ENCODE assay signal across 14 mouse cellular contexts in the genomic region with DNA sequence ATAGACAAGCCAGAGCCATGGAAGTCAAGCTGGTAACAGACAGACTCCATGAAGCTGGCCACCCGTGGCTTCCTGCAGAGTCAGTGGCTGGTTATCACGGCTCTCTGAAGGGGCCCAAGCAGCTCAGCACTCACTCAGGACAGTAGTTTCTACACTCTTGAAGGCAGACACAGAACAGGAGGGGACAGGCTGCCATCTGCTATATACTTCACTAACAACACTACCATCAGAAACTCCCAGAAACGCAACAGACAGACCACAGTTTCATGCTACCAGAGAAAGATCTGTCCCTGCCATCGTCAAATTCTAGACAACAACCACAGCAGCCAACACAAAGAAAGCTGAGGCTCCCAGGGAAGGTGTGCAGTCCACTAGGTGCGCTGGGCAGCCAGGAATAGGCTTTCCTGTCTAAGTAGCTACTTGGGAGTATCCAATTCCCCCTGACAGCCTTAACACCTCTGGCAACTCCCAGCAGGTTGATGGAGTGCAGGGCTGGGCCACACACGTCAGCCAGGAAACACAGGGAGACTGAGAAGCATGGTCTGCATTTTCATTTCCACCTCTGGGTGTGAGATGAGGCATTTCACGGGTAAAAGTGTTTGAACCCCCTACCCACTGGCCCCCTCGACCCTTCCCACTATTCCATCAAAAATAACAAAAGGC.
A peak's percentile ranks its signal among the peaks of the same experiment; 100 is the strongest.
DNase-seq lines count a peak whose midpoint lies in the region; ATAC-seq and TF ChIP-seq lines count a peak whose summit lies in the region.
"Had no signal": no experiment of that assay in that cellular context is flagged by ENCODE, and none has a peak within 500 bp of the region (broad histone marks: within the 10 kb centered on the region; RNA-seq: fewer than 3 reads in every experiment).

No protein-coding gene starts in this region.

- TF ChIP-seq CTCF in gastrocnemius, adult 2 months (IDR thresholded peaks at IDR 0.05): no peak

- peaks cover 58% of the 10 kb centered on the region for H3K4me1 ChIP-seq in lung, embryonic 15.5 days
- H3K4me1 ChIP-seq in embryonic facial prominence, embryonic 11.5 days (ENCODE audit: control insufficient read depth, insufficient read depth, low read length): no peaks in the 10 kb centered on the region; the same call in 1 of the 2 replicates
- peaks cover 53% of the 10 kb centered on the region for H3K4me1 ChIP-seq in limb, embryonic 12.5 days (replicated peaks)

- no peaks in the 10 kb centered on the region for H3K27me3 ChIP-seq in lung, embryonic 15.5 days
- no peaks in the 10 kb centered on the region for H3K27me3 ChIP-seq in embryonic facial prominence, embryonic 11.5 days (ENCODE audit: control insufficient read depth, insufficient read depth, low read length)
- H3K27me3 ChIP-seq in limb, embryonic 12.5 days: no peaks in the 10 kb centered on the region

- H3K9ac ChIP-seq in lung, embryonic 15.5 days: no peak overlapping the region; the same call in 1 of the 2 replicates
- H3K9ac ChIP-seq in embryonic facial prominence, embryonic 11.5 days (replicated peaks; ENCODE audit: low read length): no peak overlapping the region
- no peak overlapping the region for H3K9ac ChIP-seq in limb, embryonic 12.5 days (replicated peaks)

- 33% methylated on average over 8 of the region's 8 CpGs for WGBS in lung, embryonic 15.5 days
- 48% methylated on average over 8 of the region's 8 CpGs for WGBS in embryonic facial prominence, embryonic 11.5 days
- WGBS in limb, embryonic 12.5 days: 14% methylated on average over 8 of the region's 8 CpGs

- ATAC-seq in lung, embryonic 15.5 days (ENCODE audit: borderline replicate concordance, extremely low read depth, low FRiP score, low TSS enrichment): no peak
- ATAC-seq in embryonic facial prominence, embryonic 11.5 days (replicated peaks; ENCODE audit: insufficient number of reproducible peaks, low FRiP score, low TSS enrichment, low read depth): no peak
- no peak for ATAC-seq in limb, embryonic 12.5 days (ENCODE audit: insufficient number of reproducible peaks, insufficient read depth, low FRiP score, low TSS enrichment, low read depth)
- ATAC-seq: intestine, postnatal 0 days had no signal

- no peaks in the 10 kb centered on the region for H3K36me3 ChIP-seq in lung, embryonic 15.5 days
- H3K36me3 ChIP-seq in embryonic facial prominence, embryonic 11.5 days (replicated peaks; ENCODE audit: control insufficient read depth, insufficient read depth, low read depth, low read length): no peaks in the 10 kb centered on the region
- H3K36me3 ChIP-seq in limb, embryonic 12.5 days: 0 out of 2 replicates have a peak, but pooled peaks cover 3% of the 10 kb centered on the region

- H3K27ac ChIP-seq in gastrocnemius, adult 2 months: peak overlapping the region; percentile 6; the same call in 1 of the 2 replicates
- H3K27ac ChIP-seq in lung, embryonic 15.5 days: peak overlapping the region; percentile 81
- no peak overlapping the region for H3K27ac ChIP-seq in embryonic facial prominence, embryonic 11.5 days (replicated peaks; ENCODE audit: low read depth, low read length)
- H3K27ac ChIP-seq in limb, embryonic 12.5 days: peak overlapping the region; percentile 68

- intact Hi-C loops in gastrocnemius, adult 2 months (cut with DNase I): no loop called here

- no peaks in the 10 kb centered on the region for H3K9me3 ChIP-seq in lung, embryonic 15.5 days
- no peaks in the 10 kb centered on the region for H3K9me3 ChIP-seq in embryonic facial prominence, embryonic 11.5 days (replicated peaks; ENCODE audit: control insufficient read depth, low read length)
- H3K9me3 ChIP-seq in limb, embryonic 12.5 days: no peaks in the 10 kb centered on the region

- no peak overlapping the region for H3K4me3 ChIP-seq in gastrocnemius, adult 2 months
- H3K4me3 ChIP-seq in lung, embryonic 15.5 days: no peak overlapping the region
- no peak overlapping the region for H3K4me3 ChIP-seq in embryonic facial prominence, embryonic 11.5 days (ENCODE audit: low read depth, low read length)
- no peak overlapping the region for H3K4me3 ChIP-seq in limb, embryonic 12.5 days (replicated peaks)

- no peak overlapping the region for H3K4me2 ChIP-seq in lung, embryonic 15.5 days
- H3K4me2 ChIP-seq in embryonic facial prominence, embryonic 11.5 days (ENCODE audit: low read depth, low read length): no peak overlapping the region
- H3K4me2 ChIP-seq in limb, embryonic 12.5 days: no peak overlapping the region

- DNase-seq in gastrocnemius, adult 2 months: no peak
- DNase-seq in gastrocnemius, postnatal 4 days (ENCODE audit: low spot score in 2 of 2): no peak
- no peak for DNase-seq in lung, postnatal 14 days
- peak; percentile 20 for DNase-seq in embryonic facial prominence, embryonic 11.5 days (ENCODE audit: low spot score)
- DNase-seq in spleen, adult 12 weeks (ENCODE audit: low spot score): no peak
- no peak for DNase-seq in B cell, adult 2 months
- DNase-seq: adrenal gland, postnatal 14 days; cerebellum, postnatal 25 days; heart, postnatal 14 days; kidney, postnatal 25 days; retina, postnatal 1 day had no signal
